Mouse (Mus musculus) liver, adult (tissue): ENCODE measurements around the gene Zfp503.
A peak's percentile ranks its signal among the peaks of the same experiment; 100 is the strongest.

Experiments used
- GATA4 ChIP-seq: IDR thresholded peaks from 2 replicates; pipeline ENCODE4 v1.6.1; 2014; ENCODE audit warnings: mild to moderate bottlenecking, low read length; ENCODE audit not compliant: insufficient replicate concordance

Gene Zfp503

DNA sequence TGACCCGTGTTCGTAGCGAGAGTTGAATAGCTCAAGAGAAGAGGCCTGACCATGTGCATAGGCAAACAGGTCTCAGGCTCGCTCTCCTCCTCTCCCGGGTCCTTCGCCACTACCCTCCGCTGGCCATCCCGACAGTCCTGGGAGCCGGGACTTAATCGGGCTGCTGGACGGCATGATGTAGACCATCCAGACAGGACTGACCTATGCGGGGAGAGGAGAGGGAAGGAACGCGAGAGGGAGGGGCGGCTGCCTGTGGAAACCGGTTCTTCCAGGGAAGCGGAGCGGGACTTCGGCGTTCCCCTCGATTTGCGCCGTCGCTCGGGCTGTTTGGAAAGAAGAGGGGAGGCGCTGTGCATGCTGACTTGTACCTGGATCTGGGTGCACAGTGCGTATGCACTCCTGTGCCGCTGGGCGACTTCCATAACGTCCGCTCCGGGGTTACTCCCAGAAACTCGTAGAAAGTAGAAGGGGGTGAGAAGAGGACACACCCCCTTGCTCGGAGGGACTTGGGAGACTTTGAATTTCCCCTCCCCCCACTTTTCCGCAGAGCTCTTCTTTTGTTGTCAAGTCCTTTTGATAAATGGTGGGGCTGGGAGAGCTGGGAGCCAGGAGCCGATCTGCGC is at the start of gene Zfp503:
Zfp503 (minus strand) TSS at position 311 of the 623 bp plus-strand sequence.
- no peak for TF ChIP-seq GATA4

DNA sequence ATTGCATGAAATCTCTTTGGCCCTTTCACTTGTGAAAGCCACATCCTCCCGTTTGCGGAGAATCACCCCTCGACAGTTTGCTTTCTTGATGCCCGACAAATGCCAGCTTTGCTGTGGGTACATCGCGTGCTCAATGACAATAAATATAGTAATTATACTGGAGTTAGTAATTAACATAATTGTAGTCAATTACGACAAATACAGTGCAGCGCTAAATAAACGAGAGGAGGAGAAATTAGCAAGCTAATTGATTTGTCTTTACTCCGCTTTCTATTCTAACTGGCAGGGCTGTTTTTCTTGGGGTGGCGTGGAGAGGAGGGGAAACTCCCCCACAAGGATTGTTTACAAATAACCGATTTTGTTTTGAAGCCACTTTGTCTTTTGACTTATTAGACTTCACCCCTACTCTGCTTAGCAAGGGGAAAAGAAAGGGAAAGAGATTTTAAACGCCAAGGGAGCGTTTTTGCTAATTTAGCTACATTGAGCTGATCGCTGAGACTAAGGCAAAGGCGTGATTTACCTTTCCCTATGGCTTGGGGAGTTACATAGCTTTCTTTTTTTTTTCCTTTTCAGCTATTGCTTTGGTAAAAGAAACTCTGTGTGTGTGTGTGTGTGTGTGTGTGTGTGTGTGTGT is 48.2 kb upstream of the Zfp503 start:
- TF ChIP-seq GATA4, result no peak

DNA sequence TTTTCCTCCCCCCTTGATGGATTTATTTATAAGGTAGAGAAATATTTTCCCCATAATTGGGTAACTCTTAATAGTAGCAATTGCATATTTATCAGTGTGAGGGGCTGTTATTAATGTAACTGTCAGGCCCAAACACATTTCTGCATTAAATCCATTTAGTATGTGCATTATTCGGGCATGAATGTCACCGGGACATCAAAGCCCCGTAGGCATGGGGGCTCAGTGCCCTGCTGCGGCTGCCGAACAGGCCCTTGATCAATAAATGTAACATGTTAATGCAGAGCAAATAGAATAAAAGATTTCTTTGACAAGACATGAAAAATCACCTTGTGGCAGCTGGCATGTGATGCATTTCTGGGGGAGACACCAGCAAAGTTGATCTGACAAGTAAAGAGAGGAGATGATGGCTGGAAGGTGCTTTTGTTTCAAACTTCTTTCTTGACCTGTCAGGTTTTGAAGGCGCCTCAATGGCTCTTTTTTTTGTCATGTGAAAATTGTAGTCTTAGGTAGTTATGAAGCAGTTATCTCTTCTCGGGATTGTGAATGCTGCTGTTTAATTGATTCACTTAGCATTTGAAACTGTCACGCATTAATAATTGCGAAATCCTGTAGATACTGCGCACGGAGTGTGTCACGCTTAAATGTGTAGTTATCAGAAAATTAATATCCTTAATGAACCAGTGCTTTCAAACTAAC is 47.5 kb upstream of the Zfp503 start:
- TF ChIP-seq GATA4, result no peak

DNA sequence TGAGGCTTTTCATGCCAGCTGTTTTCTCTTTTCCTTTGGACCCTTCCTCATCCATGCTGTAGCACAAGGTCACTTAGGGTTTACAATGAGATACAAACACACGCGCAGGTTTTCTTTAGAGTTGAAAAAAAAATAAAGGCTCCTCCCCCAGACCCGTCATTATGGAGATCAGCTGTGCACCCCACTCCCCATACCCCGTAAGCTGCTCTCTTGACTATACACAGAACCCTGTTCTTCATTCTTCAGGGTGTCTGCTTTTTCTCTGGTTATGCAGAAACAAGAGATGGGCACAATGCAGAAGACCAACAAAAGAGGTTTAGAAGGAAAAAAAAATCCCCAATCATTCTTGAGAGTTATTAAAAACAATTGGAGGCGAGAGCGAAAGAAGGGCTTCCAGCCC is 46.9 kb upstream of the Zfp503 start:
- TF ChIP-seq GATA4, result no peak

- no peak for TF ChIP-seq GATA4
These were observed 46.5 kb upstream of the Zfp503 start for GRCm38 (mm10) chr14:22035900-22036299.

GRCm38 (mm10) chr14:22023533-22023932 is 34.1 kb upstream of the Zfp503 start:
- TF ChIP-seq GATA4, result no peak

DNA sequence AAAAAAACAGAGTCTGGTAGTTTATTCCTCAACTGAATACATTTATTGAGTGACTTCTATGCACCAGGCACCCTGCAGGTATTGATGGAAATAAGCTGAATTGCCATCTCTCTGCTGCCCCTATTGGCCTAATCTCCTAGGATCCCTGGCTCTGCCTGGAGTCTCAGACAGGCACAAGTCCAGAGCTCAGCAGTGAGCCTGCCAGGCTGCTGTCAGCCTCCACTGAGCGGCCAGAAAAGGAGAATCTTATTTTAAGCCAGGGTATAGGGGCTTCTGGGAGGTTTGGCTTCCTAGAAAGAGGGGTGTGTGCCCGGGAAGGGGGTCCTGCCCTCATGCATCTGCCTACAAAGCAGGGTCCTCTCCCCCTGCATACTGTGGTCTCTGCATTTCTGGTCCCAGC is 31.5 kb upstream of the Zfp503 start:
- TF ChIP-seq GATA4, result no peak

DNA sequence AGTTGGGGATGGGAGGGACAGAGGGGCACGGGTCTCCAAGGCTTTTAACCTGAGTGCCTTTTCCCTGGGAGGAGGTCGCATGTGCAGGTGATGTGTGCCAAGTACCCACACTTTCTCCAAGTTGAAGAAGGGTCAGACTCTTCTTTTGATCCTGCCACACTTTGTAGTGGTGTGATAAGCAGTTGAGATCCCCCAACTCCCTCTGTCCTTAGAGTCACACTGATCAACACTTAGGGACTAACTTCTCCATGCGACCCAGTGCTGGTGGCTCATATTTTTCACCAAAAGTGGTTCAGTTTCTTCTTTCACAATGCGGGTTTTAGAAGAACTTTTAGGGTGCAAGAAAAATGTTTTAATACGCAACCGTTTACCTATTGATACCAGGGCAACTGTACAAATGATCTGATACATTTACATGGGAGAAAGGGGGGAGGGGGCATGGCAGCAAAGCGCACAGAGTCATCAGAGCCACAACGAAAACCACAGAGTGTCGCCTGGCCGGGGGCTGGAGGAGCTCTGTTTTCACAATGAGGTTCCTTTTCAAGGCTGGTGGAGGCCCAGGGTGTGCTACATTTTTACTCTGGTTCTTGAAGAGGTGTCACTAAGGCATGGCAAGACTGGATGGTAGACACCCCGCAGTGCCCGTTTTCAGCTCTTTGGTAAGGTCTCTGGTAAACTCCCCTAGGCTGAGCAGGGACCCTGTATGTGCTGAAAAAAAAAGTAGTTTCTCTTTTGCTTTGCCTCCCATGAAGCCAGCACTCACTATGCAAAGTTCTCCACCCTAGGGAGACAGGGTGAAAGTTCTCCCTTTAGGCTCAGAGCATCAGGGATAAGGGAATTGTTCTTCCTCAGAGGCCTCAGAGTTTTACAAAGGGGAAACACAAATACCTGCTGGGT is 30.8 kb upstream of the Zfp503 start:
- no peak for TF ChIP-seq GATA4

GRCm38 (mm10) chr14:22019252-22019948 is 30.0 kb upstream of the Zfp503 start, which contains the start of gene Lrmda:
TSS of gene Lrmda (plus strand) at chr14:22019712.
- TF ChIP-seq GATA4, result peak; percentile 59; the same call in 1 of the 2 replicates

- no peak for TF ChIP-seq GATA4
These were observed 27.6 kb upstream of the Zfp503 start for GRCm38 (mm10) chr14:22017011-22017410.

DNA sequence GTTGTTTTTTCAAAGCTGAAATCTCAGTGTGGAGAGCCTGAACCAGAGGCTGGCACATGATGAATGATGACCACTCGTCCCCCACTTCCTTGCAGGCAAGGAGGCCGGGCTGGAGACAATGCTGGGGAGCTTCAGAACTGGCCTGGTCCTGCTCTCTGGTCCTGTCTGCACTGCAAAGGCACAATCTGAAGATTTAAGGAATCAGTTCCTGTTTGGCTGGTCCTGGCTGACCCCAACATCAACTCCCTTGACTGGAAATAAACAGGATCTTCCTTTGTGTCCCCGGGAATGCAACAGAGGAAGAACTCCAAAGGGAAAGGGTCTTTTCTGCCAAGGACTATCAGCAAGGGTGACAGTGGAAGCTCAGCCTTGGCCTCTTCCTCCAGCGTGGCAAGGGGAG is 25.4 kb upstream of the Zfp503 start:
- peak; percentile 94 for TF ChIP-seq GATA4

GRCm38 (mm10) chr14:22014315-22014714 is 24.9 kb upstream of the Zfp503 start:
- TF ChIP-seq GATA4, result no peak

DNA sequence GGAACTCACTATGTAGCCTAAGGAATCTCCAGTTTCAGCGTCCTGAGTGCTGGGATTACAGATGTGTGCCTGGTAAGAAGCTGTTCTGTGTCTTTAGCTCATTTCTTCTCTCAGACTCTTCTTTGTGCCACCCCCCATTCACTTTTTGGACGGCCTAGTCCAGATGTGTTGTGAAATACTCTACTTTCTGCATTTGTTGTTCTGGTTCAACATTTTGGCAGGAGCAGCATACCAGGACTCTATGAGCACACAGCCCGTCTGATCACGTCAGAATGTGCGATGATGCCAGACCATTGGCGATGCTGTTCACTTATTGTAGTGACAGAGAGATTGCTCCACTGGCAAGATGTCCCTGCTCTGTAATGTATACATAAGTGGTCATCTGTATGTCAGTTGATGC is 17.6 kb upstream of the Zfp503 start:
- no peak for TF ChIP-seq GATA4

DNA sequence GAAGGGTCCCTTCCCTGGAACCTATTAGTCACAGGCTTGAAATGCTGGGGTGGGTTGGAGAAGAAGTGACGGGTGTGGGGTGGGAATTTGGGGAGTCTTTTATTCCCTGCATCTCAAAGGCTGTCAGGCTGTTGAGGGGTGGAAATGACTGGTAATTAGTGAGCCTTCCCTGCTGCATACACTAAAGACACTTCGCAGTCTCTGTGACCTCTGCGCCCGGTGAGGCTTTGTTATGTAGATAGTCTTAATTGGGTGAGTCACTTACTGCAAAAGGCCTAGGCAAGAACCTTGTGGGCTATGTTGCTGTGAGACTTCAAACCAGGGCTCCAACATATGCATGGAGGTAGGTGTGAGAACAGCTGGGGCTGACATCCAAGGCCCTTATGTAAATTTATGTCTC is 15.5 kb upstream of the Zfp503 start:
- no peak for TF ChIP-seq GATA4

GRCm38 (mm10) chr14:22003631-22004030 is 14.2 kb upstream of the Zfp503 start:
- TF ChIP-seq GATA4, result no peak

DNA sequence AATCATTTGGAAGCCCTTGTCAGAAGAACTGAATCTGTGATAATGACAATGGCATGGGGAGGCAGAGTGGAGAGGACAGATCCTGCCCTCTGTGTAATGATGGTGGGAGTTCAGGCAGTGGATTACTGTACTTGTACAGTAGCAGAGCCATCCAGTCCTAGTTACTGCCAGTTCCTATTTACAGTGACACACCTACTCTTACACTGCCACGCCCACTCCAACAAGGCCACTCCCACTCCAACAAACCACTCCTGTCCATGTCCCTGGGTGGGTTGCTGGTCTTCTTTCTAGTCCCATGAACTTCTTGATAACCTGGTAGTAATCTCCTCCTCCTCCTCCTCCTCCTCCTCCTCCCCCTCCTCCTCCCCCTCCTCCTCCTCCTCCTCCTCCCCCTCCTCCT is 13.8 kb upstream of the Zfp503 start:
- TF ChIP-seq GATA4, result no peak
